Mouse (Mus musculus): ENCODE results near the gene Clp1. TPM values are rescaled to one million over a fixed set of nuclear protein-coding genes. Genes with fewer than 3 reads are reported as not detected.
A peak's percentile ranks its signal among the peaks of the same experiment; 100 is the strongest.
"Not testable (repeated sequence)": the region's sequence is repeated elsewhere in the genome, so short reads cannot be mapped to it uniquely, and the experiment has no call there.

Gene Clp1
- polyA plus RNA-seq, 1 experiment from 2014 or later: 26.7 TPM

DNA sequence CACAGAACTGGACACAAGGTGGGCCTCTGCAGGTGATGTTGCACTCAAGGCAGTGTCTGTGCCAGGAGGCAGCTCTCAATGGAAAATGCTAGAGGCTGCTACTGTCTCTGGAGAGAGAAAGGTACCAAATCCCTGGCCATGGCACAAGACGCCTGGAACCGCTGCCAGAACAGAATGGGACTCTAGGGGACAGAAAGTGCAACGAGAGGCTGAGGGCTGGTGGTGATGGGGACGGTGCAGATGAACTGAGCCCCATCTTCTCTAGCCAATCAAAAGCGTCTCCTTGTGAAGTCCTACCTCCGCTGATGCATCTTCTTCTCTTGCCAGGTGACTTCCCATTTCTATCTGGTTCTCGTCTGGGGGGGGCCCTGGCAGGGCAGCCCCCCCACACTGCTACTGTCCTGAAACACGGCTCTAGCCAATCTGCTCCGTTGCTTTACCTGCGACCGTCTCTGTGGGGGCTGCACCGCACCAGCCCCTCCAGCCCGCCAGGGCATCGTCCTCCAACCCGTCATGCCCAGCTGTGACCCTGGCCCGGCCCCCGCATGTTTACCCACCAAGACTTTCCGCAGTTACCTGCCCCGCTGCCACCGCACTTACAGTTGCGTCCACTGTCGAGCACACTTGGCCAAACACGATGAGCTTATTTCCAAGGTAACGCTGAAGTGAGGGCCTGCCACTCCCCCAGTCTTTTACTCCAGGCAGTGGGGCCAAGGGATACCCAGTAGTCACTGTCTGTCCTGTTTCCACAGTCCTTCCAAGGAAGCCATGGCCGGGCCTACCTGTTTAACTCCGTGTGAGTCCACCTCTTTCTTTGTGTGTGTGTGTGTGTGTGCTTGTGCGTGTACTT lies 9.4 kb upstream of the Clp1 start:
- Histone ChIP-seq H3K36me3 (0 out of 2 replicates have a peak, but pooled peaks cover 4% of the 10 kb centered on the region), H3K4me3 (peak overlapping the region; percentile 55), H3K9me3 (no peaks in the 10 kb centered on the region), H3K4me1 (replicated peaks) (peaks cover 81% of the 10 kb centered on the region), H3K27ac (peak overlapping the region; percentile 23; the same call in 1 of the 2 replicates), H3K9ac (peak overlapping the region; percentile 82), H3K27me3 (no peaks in the 10 kb centered on the region), H3K4me2 (peak overlapping the region; percentile 80)
- no peak for ATAC-seq (ENCODE audit: low FRiP score)
- WGBS: 6% methylated on average over 27 of the region's 27 CpGs

- H3K27me3 ChIP-seq: no peaks in the 10 kb centered on the region
- 0 out of 2 replicates have a peak, but pooled peaks cover 1% of the 10 kb centered on the region for H3K36me3 ChIP-seq
- H3K9ac ChIP-seq: peak overlapping the region; percentile 82
- peak overlapping the region; percentile 55 for H3K4me3 ChIP-seq
- ATAC-seq (ENCODE audit: low FRiP score): no peak
- H3K4me2 ChIP-seq: peak overlapping the region; percentile 80
- WGBS: 21% methylated on average over 7 of the region's 7 CpGs
- peaks cover 70% of the 10 kb centered on the region for H3K4me1 ChIP-seq (replicated peaks)
- H3K27ac ChIP-seq: peak overlapping the region; percentile 90
- H3K9me3 ChIP-seq: no peaks in the 10 kb centered on the region
Measured at GRCm38 (mm10) chr2:84735346-84735920, 8.3 kb upstream of the Clp1 start.

DNA sequence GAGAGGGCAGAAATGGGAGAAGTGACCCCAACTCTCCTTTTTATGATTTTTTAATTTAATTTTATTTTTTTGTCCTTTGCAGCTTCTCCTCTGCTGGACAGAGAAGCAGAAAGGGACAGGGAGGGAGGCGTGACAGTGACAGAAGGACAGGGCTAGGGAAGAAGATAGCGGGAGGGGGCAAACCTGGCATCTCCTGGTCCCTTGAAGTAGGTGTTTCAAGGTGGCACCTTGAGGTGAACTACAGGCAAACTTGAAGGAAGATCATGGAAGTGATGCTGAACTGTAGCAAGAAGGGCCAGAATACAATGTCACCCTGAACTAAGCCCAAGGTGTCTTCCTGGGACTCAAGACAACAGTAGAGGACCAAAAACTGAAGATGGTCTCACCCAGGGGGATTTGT lies 7.8 kb upstream of the Clp1 start:
- no peak for ATAC-seq (ENCODE audit: low FRiP score)
- Histone ChIP-seq H3K27me3 (no peaks in the 10 kb centered on the region), H3K4me2 (peak overlapping the region; percentile 80), H3K27ac (peak overlapping the region; percentile 90), H3K9me3 (no peaks in the 10 kb centered on the region), H3K4me3 (peak overlapping the region; percentile 55), H3K9ac (peak overlapping the region; percentile 82), H3K36me3 (no peaks in the 10 kb centered on the region), H3K4me1 (replicated peaks) (peaks cover 65% of the 10 kb centered on the region)
- 2% methylated on average over 2 of the region's 2 CpGs for WGBS

DNA sequence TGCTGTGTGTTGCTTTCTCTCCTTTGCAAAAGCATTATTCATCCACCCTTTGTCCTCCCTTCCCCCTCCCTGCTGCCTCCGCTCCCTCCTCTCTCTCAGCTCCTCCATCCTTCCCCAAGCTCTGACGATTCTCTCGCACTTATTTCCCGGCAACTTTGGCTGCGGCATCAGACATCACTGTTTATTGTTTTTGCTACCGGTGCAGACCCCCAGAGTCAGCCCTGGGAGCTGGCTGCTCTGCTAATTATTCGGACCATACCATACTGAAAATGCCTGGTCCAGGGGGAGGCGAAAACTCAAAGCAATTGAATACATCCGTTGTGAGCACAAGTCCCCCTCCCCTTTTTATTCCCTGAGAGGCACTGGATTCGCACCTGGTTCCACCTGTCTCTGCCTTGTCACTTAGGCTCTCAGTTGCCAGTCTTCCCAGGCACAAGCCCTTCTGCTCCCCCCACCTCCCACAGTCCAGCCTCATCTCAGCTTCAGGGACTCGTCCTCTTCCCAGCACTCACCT lies 7.3 kb upstream of the Clp1 start:
- no peaks in the 10 kb centered on the region for H3K9me3 ChIP-seq
- peaks cover 61% of the 10 kb centered on the region for H3K4me1 ChIP-seq (replicated peaks)
- H3K27me3 ChIP-seq: no peaks in the 10 kb centered on the region
- peak overlapping the region; percentile 82 for H3K9ac ChIP-seq
- 0% methylated on average over 11 of the region's 11 CpGs for WGBS
- H3K4me3 ChIP-seq: peak overlapping the region; percentile 55
- peak; percentile 63 for ATAC-seq (ENCODE audit: low FRiP score)
- H3K27ac ChIP-seq: peak overlapping the region; percentile 90
- H3K36me3 ChIP-seq: no peaks in the 10 kb centered on the region
- H3K4me2 ChIP-seq: peak overlapping the region; percentile 80

GRCm38 (mm10) chr2:84733579-84734300 lies 6.6 kb upstream of the Clp1 start, which contains the start of gene Ypel4:
TSS of gene Ypel4 (plus strand) at chr2:84734058.
- ATAC-seq (ENCODE audit: low FRiP score): peak; percentile 80
- WGBS: 3% methylated on average over 8 of the region's 8 CpGs
- Histone ChIP-seq H3K9me3 (no peaks in the 10 kb centered on the region), H3K36me3 (no peaks in the 10 kb centered on the region), H3K27ac (peak within 1 kb of the TSS; percentile 90), H3K4me3 (peak within 1 kb of the TSS; percentile 55), H3K4me2 (peak within 1 kb of the TSS; percentile 80), H3K27me3 (no peaks in the 10 kb centered on the region), H3K9ac (peak within 1 kb of the TSS; percentile 82), H3K4me1 (replicated peaks) (peaks cover 54% of the 10 kb centered on the region)

- Histone ChIP-seq H3K27me3 (no peaks in the 10 kb centered on the region), H3K4me2 (no peak overlapping the region), H3K4me3 (no peak overlapping the region), H3K27ac (no peak overlapping the region), H3K36me3 (no peaks in the 10 kb centered on the region), H3K9ac (no peak overlapping the region), H3K9me3 (no peaks in the 10 kb centered on the region), H3K4me1 (replicated peaks) (peaks cover 45% of the 10 kb centered on the region)
- no peak for ATAC-seq (ENCODE audit: low FRiP score)
- WGBS: 74% methylated on average over 1 of the region's 1 CpGs
Measured at GRCm38 (mm10) chr2:84732394-84732793, 5.2 kb upstream of the Clp1 start.

DNA sequence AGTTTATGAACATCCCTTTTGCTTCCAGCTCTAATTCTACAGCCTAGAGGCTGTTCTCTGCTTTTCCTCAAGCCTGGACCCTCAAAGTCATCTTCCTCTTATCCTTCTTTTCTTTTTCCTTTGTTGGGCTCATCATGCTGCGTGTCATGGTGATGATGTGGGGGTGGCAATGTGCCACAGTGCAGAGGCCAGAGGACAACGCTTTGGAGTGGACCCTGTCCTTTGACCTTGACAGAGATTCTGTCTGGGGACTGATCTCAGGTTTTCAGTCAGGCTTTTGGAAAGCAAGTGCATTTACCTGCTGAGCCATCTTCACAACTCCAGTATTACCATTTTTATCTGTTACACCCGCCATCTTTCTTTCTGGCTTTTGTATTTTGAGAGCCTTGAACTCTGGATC lies 4.1 kb upstream of the Clp1 start:
- Histone ChIP-seq H3K36me3 (no peaks in the 10 kb centered on the region), H3K27me3 (no peaks in the 10 kb centered on the region), H3K9me3 (no peaks in the 10 kb centered on the region), H3K4me3 (no peak overlapping the region), H3K4me1 (replicated peaks) (peaks cover 39% of the 10 kb centered on the region), H3K27ac (no peak overlapping the region), H3K4me2 (no peak overlapping the region), H3K9ac (no peak overlapping the region)
- ATAC-seq (ENCODE audit: low FRiP score): no peak
- WGBS: 92% methylated on average over 3 of the region's 3 CpGs

- not testable (repeated sequence) for H3K4me3 ChIP-seq; H3K9me3 ChIP-seq; H3K9ac ChIP-seq; ATAC-seq (ENCODE audit: low FRiP score); H3K27me3 ChIP-seq; H3K4me2 ChIP-seq; H3K27ac ChIP-seq
- peaks cover 32% of the 10 kb centered on the region for H3K4me1 ChIP-seq (replicated peaks)
- peaks cover 20% of the 10 kb centered on the region for H3K36me3 ChIP-seq
- WGBS: 82% methylated on average over 5 of the region's 5 CpGs
Measured at GRCm38 (mm10) chr2:84728191-84728590, 1.0 kb upstream of the Clp1 start.

GRCm38 (mm10) chr2:84726716-84727115 lies 434 bp downstream of the Clp1 start:
- Histone ChIP-seq H3K27ac (peak overlapping the region; percentile 36; the same call in 1 of the 2 replicates), H3K9ac (peak overlapping the region; percentile 78), H3K4me3 (peak overlapping the region; percentile 61), H3K4me1 (replicated peaks) (peaks cover 30% of the 10 kb centered on the region), H3K36me3 (peaks cover 25% of the 10 kb centered on the region), H3K4me2 (peak overlapping the region; percentile 73), H3K9me3 (no peaks in the 10 kb centered on the region), H3K27me3 (no peaks in the 10 kb centered on the region)
- ATAC-seq (ENCODE audit: low FRiP score): peak; percentile 19
- 5% methylated on average over 9 of the region's 9 CpGs for WGBS

DNA sequence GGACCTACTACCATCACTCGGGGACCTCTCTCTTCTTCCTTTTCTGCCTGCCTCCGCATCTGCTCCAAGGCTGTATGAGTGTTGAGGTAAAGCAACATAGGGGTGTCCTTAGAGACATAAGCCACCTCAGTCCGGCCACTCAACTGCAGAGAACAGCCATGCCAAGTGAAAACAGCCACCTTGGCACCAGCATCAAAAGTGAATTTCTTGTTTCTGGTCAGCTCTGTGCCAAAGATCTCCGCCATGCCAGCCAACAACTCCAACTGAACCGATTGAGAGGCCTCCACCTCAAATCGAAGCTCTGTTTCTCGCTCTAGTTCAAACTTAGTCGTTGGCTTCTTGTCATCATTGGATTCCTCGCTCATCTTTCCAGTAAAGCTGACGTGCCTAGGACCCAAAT lies 1.4 kb downstream of the Clp1 start:
- H3K27ac ChIP-seq: no peak overlapping the region
- H3K9me3 ChIP-seq: no peaks in the 10 kb centered on the region
- H3K27me3 ChIP-seq: no peaks in the 10 kb centered on the region
- H3K9ac ChIP-seq: no peak overlapping the region
- peak overlapping the region; percentile 73 for H3K4me2 ChIP-seq
- H3K4me1 ChIP-seq (replicated peaks): peaks cover 36% of the 10 kb centered on the region
- WGBS: 94% methylated on average over 10 of the region's 10 CpGs
- peaks cover 31% of the 10 kb centered on the region for H3K36me3 ChIP-seq
- ATAC-seq (ENCODE audit: low FRiP score): no peak
- H3K4me3 ChIP-seq: peak overlapping the region; percentile 61

- H3K27me3 ChIP-seq: no peaks in the 10 kb centered on the region
- peaks cover 36% of the 10 kb centered on the region for H3K4me1 ChIP-seq (replicated peaks)
- WGBS: 97% methylated on average over 14 of the region's 14 CpGs
- H3K4me3 ChIP-seq: no peak overlapping the region
- H3K9ac ChIP-seq: no peak overlapping the region
- H3K9me3 ChIP-seq: no peaks in the 10 kb centered on the region
- H3K36me3 ChIP-seq: peaks cover 31% of the 10 kb centered on the region
- no peak overlapping the region for H3K4me2 ChIP-seq
- ATAC-seq (ENCODE audit: low FRiP score): no peak
- no peak overlapping the region for H3K27ac ChIP-seq
Measured at GRCm38 (mm10) chr2:84723856-84724255, 3.3 kb downstream of the Clp1 start.

GRCm38 (mm10) chr2:84721182-84721581 lies 6.0 kb downstream of the Clp1 start:
- Histone ChIP-seq H3K36me3 (peaks cover 31% of the 10 kb centered on the region), H3K27me3 (no peaks in the 10 kb centered on the region), H3K9me3 (no peaks in the 10 kb centered on the region), H3K27ac (no peak overlapping the region), H3K4me1 (replicated peaks) (peaks cover 29% of the 10 kb centered on the region), H3K9ac (no peak overlapping the region), H3K4me3 (no peak overlapping the region), H3K4me2 (no peak overlapping the region)
- WGBS: 72% methylated on average over 3 of the region's 3 CpGs
- no peak for ATAC-seq (ENCODE audit: low FRiP score)

Data from hindbrain, embryonic 13.5 days (tissue).